Mouse (Mus musculus) heart, embryonic 16.5 days (tissue): ENCODE measurements around the gene Olfr1333. TPM values are rescaled to one million over a fixed set of nuclear protein-coding genes. Genes with fewer than 3 reads are reported as not detected.
"Not testable (repeated sequence)": the region's sequence is repeated elsewhere in the genome, so short reads cannot be mapped to it uniquely, and the experiment has no call there.

Source experiments
- ATAC-seq: fragments of 200-750 bp; cut with Nextera tagmentation; replicated peaks from 2 replicates; pipeline ENCODE4 v1.8.0; 2017; ENCODE audit warnings: moderate number of reproducible peaks; ENCODE audit not compliant: insufficient read depth, low FRiP score; ENCODE audit errors: extremely low read depth
- H3K27ac ChIP-seq: fragments of 300-500 bp; sonication (generic); 2 replicates; pipeline ENCODE4 v1.5.1; 2014; ENCODE audit warnings: mild to moderate bottlenecking, low read length, control low read depth, moderate library complexity
- H3K27me3 ChIP-seq: fragments of 300-500 bp; sonication (generic); 2 replicates; pipeline ENCODE4 v1.6.1; 2014; ENCODE audit warnings: low read length, mixed read lengths; ENCODE audit not compliant: control insufficient read depth, insufficient read depth
- H3K36me3 ChIP-seq: fragments of 300-500 bp; sonication (generic); 2 replicates; pipeline ENCODE4 v1.6.1; 2014; ENCODE audit not compliant: control insufficient read depth, insufficient read depth
- H3K4me1 ChIP-seq: fragments of 300-500 bp; sonication (generic); 2 replicates; pipeline ENCODE4 v1.6.1; 2014; ENCODE audit warnings: low read length, mixed read lengths; ENCODE audit not compliant: control insufficient read depth, insufficient read depth
- H3K4me2 ChIP-seq: fragments of 300-500 bp; sonication (generic); 2 replicates; pipeline ENCODE4 v1.6.1; 2014; ENCODE audit warnings: low read depth, mild to moderate bottlenecking, control low read depth, low read length
- H3K4me3 ChIP-seq: fragments of 300-500 bp; sonication (generic); 2 replicates; pipeline ENCODE4 v1.5.1; 2014; ENCODE audit warnings: mild to moderate bottlenecking, control low read depth, low read length
- H3K9ac ChIP-seq: fragments of 300-500 bp; sonication (generic); 2 replicates; pipeline ENCODE4 v1.6.1; 2014; ENCODE audit warnings: low read length, control low read depth
- H3K9me3 ChIP-seq: fragments of 300-500 bp; sonication (generic); replicated peaks from 2 replicates; pipeline ENCODE4 v1.6.1; 2016; ENCODE audit warnings: low read length; ENCODE audit not compliant: control insufficient read depth
- whole genome bisulfite sequencing: fragments of 180-500 bp; shearing (Covaris S2); extraction: QIAGEN DNeasy Blood & Tissue Kit; methylation state at CpG from one replicate; pipeline ENCODE4 v1.1.7; 2014; 5-methylcytosine and 5-hydroxymethylcytosine counted together
- polyA plus RNA-seq: library from polyadenylated mRNA; unstranded; fragments of >200 nt; fragmentation: Nextera tagmentation; extraction: Ambion mirVana; gene quantifications from 2 replicates; pipeline ENCODE4 v1.2.1, GENCODE M21; 2015

Olfr1333 gene
- not detected in 2 replicates for polyA plus RNA-seq

DNA sequence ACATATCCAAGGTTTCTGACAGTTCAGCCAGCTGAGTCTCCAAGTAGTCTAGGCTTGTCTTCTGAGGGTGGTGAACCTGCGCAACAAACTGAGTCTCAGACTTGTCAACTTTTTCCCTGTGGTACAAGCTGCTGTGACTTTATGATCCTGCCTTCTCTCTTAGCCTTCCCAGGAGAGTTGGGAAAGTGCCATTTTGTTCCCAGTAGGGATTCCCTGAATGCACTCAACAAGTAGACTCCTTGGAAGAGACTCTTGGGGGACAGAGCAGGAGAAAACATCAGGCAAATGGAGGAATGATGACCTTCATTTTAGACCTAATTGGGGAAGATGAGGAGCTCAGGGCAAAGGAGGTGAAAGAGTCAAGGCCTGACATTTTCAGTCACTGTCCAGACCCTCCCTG lies at the start of gene Olfr1333:
Gene Olfr1333 (minus strand): TSS at position 101 of the 400 bp plus-strand sequence.
- Histone ChIP-seq H3K4me1 (no peaks in the 10 kb centered on the region), H3K4me2 (no peak within 1 kb of the TSS), H3K9ac (no peak within 1 kb of the TSS), H3K27ac (no peak within 1 kb of the TSS), H3K27me3 (no peaks in the 10 kb centered on the region), H3K36me3 (no peaks in the 10 kb centered on the region), H3K4me3 (no peak within 1 kb of the TSS), H3K9me3 (no peaks in the 10 kb centered on the region)
- ATAC-seq = no peak
- WGBS = 97% methylated on average over 1 of the region's 1 CpGs

DNA sequence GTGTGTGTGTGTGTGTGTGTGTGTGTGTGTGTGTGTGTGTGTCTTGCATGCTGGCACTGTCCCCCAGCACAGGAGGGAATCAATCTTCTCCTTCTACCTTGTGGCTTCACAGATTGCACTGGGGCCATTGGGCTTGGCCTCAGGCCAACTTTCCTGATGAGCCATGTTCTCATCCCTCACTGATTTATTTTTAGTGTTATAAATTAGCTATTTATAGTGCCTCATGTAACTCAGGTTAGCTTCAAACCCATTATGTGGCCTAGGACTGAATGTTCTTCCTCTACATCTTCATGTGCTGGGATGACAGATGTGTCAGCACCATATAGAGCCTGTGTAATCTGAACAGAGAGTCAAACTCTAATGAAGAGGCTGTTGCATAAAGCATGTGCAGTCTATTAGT lies 31.5 kb upstream of the Olfr1333 start:
- peaks cover 13% of the 10 kb centered on the region for H3K4me1 ChIP-seq
- H3K27ac ChIP-seq = peak overlapping the region; percentile 63
- no peak overlapping the region for H3K4me3 ChIP-seq
- ATAC-seq = peak; percentile 84
- no peak overlapping the region for H3K9ac ChIP-seq
- H3K36me3 ChIP-seq = no peaks in the 10 kb centered on the region
- H3K27me3 ChIP-seq = no peaks in the 10 kb centered on the region
- H3K9me3 ChIP-seq = no peaks in the 10 kb centered on the region
- H3K4me2 ChIP-seq = no peak overlapping the region

DNA sequence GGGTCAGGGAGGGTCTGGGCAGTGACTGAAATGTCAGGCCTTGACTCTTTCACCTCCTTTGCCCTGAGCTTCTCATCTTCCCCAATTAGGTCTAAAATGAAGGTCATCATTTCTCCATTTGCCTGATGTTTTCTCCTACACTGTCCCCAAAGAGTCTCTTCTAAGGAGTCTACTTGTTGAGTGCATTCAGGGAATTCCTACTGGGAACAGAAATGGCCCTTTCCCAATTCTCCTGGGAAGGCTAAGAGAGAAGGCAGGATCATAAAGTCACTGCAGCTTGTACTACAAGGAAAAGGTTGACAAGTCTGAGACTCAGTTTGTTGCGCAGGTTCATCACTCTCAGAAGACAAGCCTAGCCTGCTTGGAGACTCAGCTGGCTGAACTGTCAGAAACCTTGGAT lies 28.3 kb upstream of the Olfr1333 start, which contains the start of gene Olfr1331:
Gene Olfr1331 (plus strand): TSS at position 301 of the 400 bp plus-strand sequence.
- H3K4me1 ChIP-seq = peaks cover 16% of the 10 kb centered on the region
- no peak within 1 kb of the TSS for H3K4me2 ChIP-seq
- no peak within 1 kb of the TSS for H3K9ac ChIP-seq
- no peaks in the 10 kb centered on the region for H3K9me3 ChIP-seq
- 90% methylated on average over 1 of the region's 1 CpGs for WGBS
- H3K4me3 ChIP-seq = no peak within 1 kb of the TSS
- H3K27ac ChIP-seq = no peak within 1 kb of the TSS
- no peaks in the 10 kb centered on the region for H3K27me3 ChIP-seq
- H3K36me3 ChIP-seq = no peaks in the 10 kb centered on the region
- ATAC-seq = no peak

- Histone ChIP-seq H3K27me3 (no peaks in the 10 kb centered on the region), H3K27ac (no peak overlapping the region), H3K4me1 (peaks cover 10% of the 10 kb centered on the region; the same call in 1 of the 2 replicates), H3K4me2 (no peak overlapping the region), H3K4me3 (no peak overlapping the region), H3K9ac (no peak overlapping the region), H3K36me3 (no peaks in the 10 kb centered on the region), H3K9me3 (no peaks in the 10 kb centered on the region)
- 45% methylated on average over 4 of the region's 4 CpGs for WGBS
- no peak for ATAC-seq
Measured at GRCm38 (mm10) chr4:118862704-118863103, 26.6 kb upstream of the Olfr1333 start.

DNA sequence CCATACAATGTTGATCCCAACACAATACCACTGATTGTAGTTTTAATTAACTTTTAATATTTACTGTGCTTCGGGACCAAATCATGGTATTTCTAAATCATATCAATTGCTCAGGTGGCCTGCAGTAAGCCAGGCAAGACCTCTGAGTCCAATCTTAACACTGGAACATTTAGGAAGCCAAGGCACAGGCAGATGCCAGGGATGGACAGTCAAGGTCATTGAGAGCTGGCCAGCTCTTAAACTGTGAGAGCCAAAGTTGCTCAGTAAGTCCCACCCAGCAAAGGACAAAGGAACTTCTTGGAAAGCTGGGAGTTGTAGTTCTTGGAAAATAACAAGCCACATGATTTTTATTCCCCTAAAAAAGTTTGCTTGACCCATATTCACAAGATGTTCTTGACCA lies 25.7 kb upstream of the Olfr1333 start:
- Histone ChIP-seq H3K36me3 (no peaks in the 10 kb centered on the region), H3K27ac (no peak overlapping the region), H3K4me3 (no peak overlapping the region), H3K9ac (no peak overlapping the region), H3K4me1 (0 out of 2 replicates have a peak, but pooled peaks cover 6% of the 10 kb centered on the region), H3K4me2 (no peak overlapping the region), H3K9me3 (no peaks in the 10 kb centered on the region), H3K27me3 (no peaks in the 10 kb centered on the region)
- ATAC-seq = no peak
- 85% methylated on average over 1 of the region's 1 CpGs for WGBS

DNA sequence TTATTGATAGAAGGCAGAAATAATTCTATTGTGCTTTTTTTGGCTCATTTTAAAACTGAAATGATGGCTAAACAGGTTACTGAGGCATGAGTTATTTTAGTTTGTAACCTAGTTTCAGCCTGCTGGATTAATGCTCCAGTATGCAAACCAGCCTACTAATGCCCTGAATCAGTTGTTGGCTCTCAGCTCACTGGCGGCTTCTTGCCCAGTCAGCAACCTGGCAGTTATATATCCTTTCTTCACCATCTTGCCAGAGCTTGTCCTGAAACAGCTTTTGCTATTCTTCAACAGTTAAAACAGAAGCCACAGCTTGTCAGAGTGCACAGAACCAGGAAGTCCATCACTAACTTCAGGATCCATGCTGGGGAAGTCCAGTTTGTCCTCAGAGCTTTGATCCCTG lies 17.2 kb downstream of the Olfr1333 start:
- ATAC-seq = no peak
- Histone ChIP-seq H3K27ac (no peak overlapping the region), H3K9ac (no peak overlapping the region)

DNA sequence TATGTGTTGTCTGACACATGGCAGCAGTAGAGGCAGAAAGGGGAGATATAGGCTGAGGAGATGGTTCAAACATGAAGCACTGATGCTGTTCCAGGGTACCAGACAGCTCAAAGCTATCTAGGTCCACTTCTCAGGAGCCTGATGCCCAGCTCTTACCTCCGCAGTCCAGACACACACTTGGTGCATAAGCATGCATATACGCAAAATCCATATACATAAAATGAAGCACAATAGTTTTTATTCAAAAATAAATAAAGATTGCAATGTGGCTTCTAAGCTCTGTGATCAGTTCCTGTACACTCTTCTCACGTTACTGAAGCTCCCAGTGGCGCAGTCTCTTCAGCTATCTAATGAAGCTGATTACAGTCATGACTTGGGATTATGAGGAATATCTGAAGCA lies 26.2 kb downstream of the Olfr1333 start, which contains the start of gene Olfr1335:
Gene Olfr1335 (minus strand): TSS at position 101 of the 400 bp plus-strand sequence.
- WGBS = 82% methylated on average over 4 of the region's 4 CpGs

More for the DNA sequence above, 17.2 kb downstream of the Olfr1333 start:
- no peaks in the 10 kb centered on the region for H3K9me3 ChIP-seq
- 87% methylated on average over 1 of the region's 1 CpGs for WGBS
- no peak overlapping the region for H3K4me2 ChIP-seq
- no peak overlapping the region for H3K4me3 ChIP-seq
- H3K27me3 ChIP-seq = no peaks in the 10 kb centered on the region
- H3K36me3 ChIP-seq = no peaks in the 10 kb centered on the region
- H3K4me1 ChIP-seq = no peaks in the 10 kb centered on the region

DNA sequence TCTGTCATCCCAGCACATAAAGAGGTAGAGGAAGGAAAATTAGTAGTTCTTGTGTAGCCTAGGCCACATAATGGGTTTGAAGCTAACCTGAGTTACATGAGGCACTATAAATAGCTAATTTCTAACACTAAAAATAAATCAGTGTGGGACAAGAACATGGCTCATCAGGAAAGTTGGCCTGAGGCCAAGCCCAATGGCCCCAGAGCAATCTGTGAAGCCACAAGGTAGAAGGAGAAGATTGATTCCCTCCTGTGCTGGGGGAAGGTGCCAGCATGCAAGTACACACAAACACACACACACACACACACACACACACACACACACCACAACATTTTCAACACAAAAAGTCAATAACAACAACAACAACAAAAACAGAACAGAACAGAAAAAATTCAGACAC lies 43.3 kb downstream of the Olfr1333 start:
- H3K4me1 ChIP-seq, H3K36me3 ChIP-seq, H3K9me3 ChIP-seq, H3K4me2 ChIP-seq, H3K4me3 ChIP-seq, ATAC-seq, H3K27ac ChIP-seq, H3K9ac ChIP-seq, H3K27me3 ChIP-seq: not testable (repeated sequence)

More for the DNA sequence above, 26.2 kb downstream of the Olfr1333 start, which contains the start of gene Olfr1335:
- no peak within 1 kb of the TSS for H3K9ac ChIP-seq
- H3K27me3 ChIP-seq = no peaks in the 10 kb centered on the region
- ATAC-seq = no peak
- no peaks in the 10 kb centered on the region for H3K9me3 ChIP-seq
- H3K27ac ChIP-seq = no peak within 1 kb of the TSS
- H3K4me1 ChIP-seq = no peaks in the 10 kb centered on the region
- H3K36me3 ChIP-seq = no peaks in the 10 kb centered on the region
- no peak within 1 kb of the TSS for H3K4me2 ChIP-seq
- H3K4me3 ChIP-seq = no peak within 1 kb of the TSS

GRCm38 (mm10) chr4:118782486-118782885 lies 53.6 kb downstream of the Olfr1333 start, which contains the start of gene Olfr1337:
Gene Olfr1337 (minus strand): TSS chr4:118782586.
- no peaks in the 10 kb centered on the region for H3K27me3 ChIP-seq
- 65% methylated on average over 2 of the region's 2 CpGs for WGBS
- H3K4me1 ChIP-seq = peaks cover 2% of the 10 kb centered on the region; the same call in 1 of the 2 replicates
- H3K4me3 ChIP-seq = no peak within 1 kb of the TSS
- no peaks in the 10 kb centered on the region for H3K36me3 ChIP-seq
- H3K9me3 ChIP-seq = no peaks in the 10 kb centered on the region
- no peak within 1 kb of the TSS for H3K4me2 ChIP-seq
- no peak within 1 kb of the TSS for H3K9ac ChIP-seq
- no peak within 1 kb of the TSS for H3K27ac ChIP-seq
- ATAC-seq = no peak
